Mouse (Mus musculus) myocyte (in vitro differentiated cells): Measurements from ENCODE around the gene Dennd5a.

Experiments used
- CEBPB ChIP-seq: IDR thresholded peaks from 2 replicates; pipeline ENCODE4 v1.6.1; 2011; ENCODE audit warnings: mild to moderate bottlenecking, moderate library complexity; ENCODE audit not compliant: poor library complexity, insufficient read depth, severe bottlenecking
- MAX ChIP-seq: IDR thresholded peaks from one replicate; pipeline ENCODE4 v1.6.1; 2011; ENCODE audit warnings: low read depth, mild to moderate bottlenecking, control low read depth
- MYOG ChIP-seq, 3 experiments: IDR thresholded peaks; one replicate each; pipeline ENCODE4 v1.6.1; 2011; ENCODE audit warnings: control low read depth in 2 of 3, low read depth in 2 of 3, mild to moderate bottlenecking in 2 of 3; ENCODE audit not compliant: insufficient read length in 2 of 3, control insufficient read depth in 1 of 3, insufficient read depth in 1 of 3
- POLR2A ChIP-seq: IDR thresholded peaks from one replicate; pipeline ENCODE4 v1.6.1; 2011; ENCODE audit warnings: low read depth, mild to moderate bottlenecking, control low read depth, moderate library complexity; ENCODE audit not compliant: insufficient read length
- POLR2AphosphoS2 ChIP-seq: IDR thresholded peaks from one replicate; pipeline ENCODE4 v1.6.1; 2011; ENCODE audit warnings: low read depth, control low read depth; ENCODE audit not compliant: insufficient read length
- SRF ChIP-seq: IDR thresholded peaks from one replicate; pipeline ENCODE4 v1.6.1; 2011; ENCODE audit warnings: low read depth; ENCODE audit not compliant: control insufficient read depth, insufficient read length
- TCF12 ChIP-seq: IDR thresholded peaks from one replicate; pipeline ENCODE4 v1.6.1; 2011; ENCODE audit warnings: mild to moderate bottlenecking, control low read depth; ENCODE audit not compliant: poor library complexity, insufficient read depth, severe bottlenecking
- TCF3 ChIP-seq: IDR thresholded peaks from one replicate; pipeline ENCODE4 v1.6.1; 2011; ENCODE audit warnings: low read depth, control low read depth; ENCODE audit not compliant: insufficient read length
- USF1 ChIP-seq: IDR thresholded peaks from one replicate; pipeline ENCODE4 v1.6.1; 2011; ENCODE audit warnings: low read depth, mild to moderate bottlenecking, control low read depth, moderate library complexity

DNA sequence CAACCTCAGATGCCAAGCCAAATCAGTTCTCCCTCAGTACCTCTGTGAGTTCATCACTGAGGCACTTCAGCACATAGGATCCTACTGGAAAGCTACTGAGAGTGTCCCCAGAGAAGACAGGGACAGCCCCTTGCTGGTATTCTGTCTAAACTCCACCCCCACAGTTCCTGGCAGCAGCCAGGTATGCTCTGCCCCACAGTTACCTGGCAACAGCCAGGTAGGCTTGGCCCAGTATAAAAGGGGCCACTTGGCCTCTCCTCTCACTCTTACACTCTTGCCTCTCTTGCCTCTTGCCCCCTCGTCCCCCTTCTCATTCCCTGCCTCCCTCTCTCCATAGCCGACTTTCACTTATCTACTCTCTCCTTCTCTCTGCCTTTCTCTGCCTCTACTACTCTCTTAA, 35.3 kb downstream of the Dennd5a start:
- TF ChIP-seq TCF3 (no peak), POLR2A (no peak), MAX (no peak), POLR2AphosphoS2 (no peak), USF1 (no peak), SRF (no peak), TCF12 (no peak), MYOG (IDR thresholded peaks at IDR 0.05; ENCODE audit: control insufficient read depth in 1 of 3, insufficient read depth in 1 of 3, insufficient read length in 2 of 3, low read depth in 2 of 3) (no peak), CEBPB (no peak)
